Mouse (Mus musculus): ENCODE results near the gene Hip1. TPM values are rescaled to one million over a fixed set of nuclear protein-coding genes. Genes with fewer than 3 reads are reported as not detected.

Gene Hip1
- polyA plus RNA-seq, 1 experiment from 2014 or later, result 49.4 TPM

GRCm38 (mm10) chr5:135445755-135446154 is 99.2 kb downstream of the Hip1 start:
- ATAC-seq (ENCODE audit: insufficient read depth) (no peak), DNase-seq (no peak)
- TF ChIP-seq CTCF (IDR thresholded peaks at IDR 0.05; ENCODE audit: low read depth), result no peak
- H3K4me2 ChIP-seq, result no peak overlapping the region
- H3K4me1 ChIP-seq (ENCODE audit: insufficient read depth), result no peaks in the 10 kb centered on the region
- peaks cover 55% of the 10 kb centered on the region for H3K36me3 ChIP-seq (ENCODE audit: insufficient read depth)
- H3K9ac ChIP-seq, result no peak overlapping the region
- H3K27me3 ChIP-seq (ENCODE audit: insufficient read depth, low read length), result no peaks in the 10 kb centered on the region
- H3K27ac ChIP-seq (ENCODE audit: low read depth), result no peak overlapping the region
- 86% methylated on average over 8 of the region's 8 CpGs for whole genome bisulfite sequencing
- no peaks in the 10 kb centered on the region for H3K9me3 ChIP-seq (ENCODE audit: low read depth, low read length)
- no peak overlapping the region for H3K4me3 ChIP-seq (ENCODE audit: low read depth, low read length)

GRCm38 (mm10) chr5:135442430-135442829 is 102.5 kb downstream of the Hip1 start:
- no peak for TF ChIP-seq CTCF (IDR thresholded peaks at IDR 0.05; ENCODE audit: low read depth)
- H3K4me2 ChIP-seq, result no peak overlapping the region
- DNase-seq, result peak; percentile 78
- peak; percentile 68 for ATAC-seq (ENCODE audit: insufficient read depth)
- H3K4me1 ChIP-seq (ENCODE audit: insufficient read depth), result no peaks in the 10 kb centered on the region
- 46% methylated on average over 7 of the region's 7 CpGs for WGBS
- H3K9ac ChIP-seq, result no peak overlapping the region
- peak overlapping the region; percentile 33; the same call in 1 of the 2 replicates for H3K27ac ChIP-seq (ENCODE audit: low read depth)
- no peaks in the 10 kb centered on the region for H3K9me3 ChIP-seq (ENCODE audit: low read depth, low read length)
- H3K4me3 ChIP-seq (ENCODE audit: low read depth, low read length), result no peak overlapping the region
- peaks cover 48% of the 10 kb centered on the region for H3K36me3 ChIP-seq (ENCODE audit: insufficient read depth)
- H3K27me3 ChIP-seq (ENCODE audit: insufficient read depth, low read length), result no peaks in the 10 kb centered on the region

GRCm38 (mm10) chr5:135435039-135435438 is 109.9 kb downstream of the Hip1 start:
- H3K4me2 ChIP-seq, result no peak overlapping the region
- no peaks in the 10 kb centered on the region for H3K9me3 ChIP-seq (ENCODE audit: low read depth, low read length)
- H3K27ac ChIP-seq (ENCODE audit: low read depth), result no peak overlapping the region
- WGBS, result 93% methylated on average over 10 of the region's 10 CpGs
- H3K4me1 ChIP-seq (ENCODE audit: insufficient read depth), result no peaks in the 10 kb centered on the region
- no peak for TF ChIP-seq CTCF (IDR thresholded peaks at IDR 0.05; ENCODE audit: low read depth)
- H3K9ac ChIP-seq, result no peak overlapping the region
- H3K27me3 ChIP-seq (ENCODE audit: insufficient read depth, low read length), result no peaks in the 10 kb centered on the region
- H3K36me3 ChIP-seq (ENCODE audit: insufficient read depth), result peaks cover 61% of the 10 kb centered on the region
- no peak overlapping the region for H3K4me3 ChIP-seq (ENCODE audit: low read depth, low read length)
- no peak for ATAC-seq (ENCODE audit: insufficient read depth)
- DNase-seq, result no peak

- Histone ChIP-seq H3K4me1 (ENCODE audit: insufficient read depth) (no peaks in the 10 kb centered on the region), H3K9me3 (ENCODE audit: low read depth, low read length) (no peaks in the 10 kb centered on the region), H3K27ac (ENCODE audit: low read depth) (no peak overlapping the region), H3K4me2 (no peak overlapping the region), H3K36me3 (ENCODE audit: insufficient read depth) (peaks cover 67% of the 10 kb centered on the region), H3K4me3 (ENCODE audit: low read depth, low read length) (no peak overlapping the region), H3K9ac (no peak overlapping the region), H3K27me3 (ENCODE audit: insufficient read depth, low read length) (no peaks in the 10 kb centered on the region)
- DNase-seq, result no peak
- no peak for ATAC-seq (ENCODE audit: insufficient read depth)
- TF ChIP-seq CTCF (IDR thresholded peaks at IDR 0.05; ENCODE audit: low read depth), result peak; percentile 29
- 98% methylated on average over 4 of the region's 4 CpGs for WGBS
Measured at GRCm38 (mm10) chr5:135433861-135434260, 111.1 kb downstream of the Hip1 start.

GRCm38 (mm10) chr5:135431111-135431510 is 113.8 kb downstream of the Hip1 start:
- Histone ChIP-seq H3K9me3 (ENCODE audit: low read depth, low read length) (no peaks in the 10 kb centered on the region), H3K4me1 (ENCODE audit: insufficient read depth) (no peaks in the 10 kb centered on the region), H3K9ac (no peak overlapping the region), H3K27me3 (ENCODE audit: insufficient read depth, low read length) (no peaks in the 10 kb centered on the region), H3K4me2 (no peak overlapping the region), H3K36me3 (ENCODE audit: insufficient read depth) (peaks cover 84% of the 10 kb centered on the region), H3K4me3 (ENCODE audit: low read depth, low read length) (no peak overlapping the region), H3K27ac (ENCODE audit: low read depth) (no peak overlapping the region)
- 72% methylated on average over 6 of the region's 6 CpGs for WGBS
- DNase-seq, result peak; percentile 17
- ATAC-seq (ENCODE audit: insufficient read depth), result no peak
- no peak for TF ChIP-seq CTCF (IDR thresholded peaks at IDR 0.05; ENCODE audit: low read depth)

- Histone ChIP-seq H3K36me3 (ENCODE audit: insufficient read depth) (peaks cover 88% of the 10 kb centered on the region), H3K4me2 (no peak overlapping the region), H3K4me3 (ENCODE audit: low read depth, low read length) (no peak overlapping the region), H3K27ac (ENCODE audit: low read depth) (no peak overlapping the region), H3K9ac (no peak overlapping the region), H3K9me3 (ENCODE audit: low read depth, low read length) (no peaks in the 10 kb centered on the region), H3K27me3 (ENCODE audit: insufficient read depth, low read length) (no peaks in the 10 kb centered on the region), H3K4me1 (ENCODE audit: insufficient read depth) (no peaks in the 10 kb centered on the region)
- WGBS, result 72% methylated on average over 5 of the region's 5 CpGs
- peak; percentile 56 for TF ChIP-seq CTCF (IDR thresholded peaks at IDR 0.05; ENCODE audit: low read depth)
- ATAC-seq (ENCODE audit: insufficient read depth), result no peak
- peak; percentile 36 for DNase-seq
Measured at GRCm38 (mm10) chr5:135428786-135429185, 116.1 kb downstream of the Hip1 start.

- peaks cover 52% of the 10 kb centered on the region for H3K36me3 ChIP-seq (ENCODE audit: insufficient read depth)
- no peak for TF ChIP-seq CTCF (IDR thresholded peaks at IDR 0.05; ENCODE audit: low read depth)
- no peak overlapping the region for H3K4me3 ChIP-seq (ENCODE audit: low read depth, low read length)
- 83% methylated on average over 9 of the region's 9 CpGs for WGBS
- H3K27me3 ChIP-seq (ENCODE audit: insufficient read depth, low read length), result no peaks in the 10 kb centered on the region
- no peak overlapping the region for H3K27ac ChIP-seq (ENCODE audit: low read depth)
- H3K4me1 ChIP-seq (ENCODE audit: insufficient read depth), result no peaks in the 10 kb centered on the region
- H3K9ac ChIP-seq, result no peak overlapping the region
- H3K4me2 ChIP-seq, result no peak overlapping the region
- no peaks in the 10 kb centered on the region for H3K9me3 ChIP-seq (ENCODE audit: low read depth, low read length)
- ATAC-seq (ENCODE audit: insufficient read depth), result no peak
- no peak for DNase-seq
Measured at GRCm38 (mm10) chr5:135410266-135410665, 134.7 kb downstream of the Hip1 start.

- no peaks in the 10 kb centered on the region for H3K9me3 ChIP-seq (ENCODE audit: low read depth, low read length)
- no peak overlapping the region for H3K4me2 ChIP-seq
- H3K4me1 ChIP-seq (ENCODE audit: insufficient read depth), result no peaks in the 10 kb centered on the region
- H3K27me3 ChIP-seq (ENCODE audit: insufficient read depth, low read length), result no peaks in the 10 kb centered on the region
- H3K27ac ChIP-seq (ENCODE audit: low read depth), result no peak overlapping the region
- H3K36me3 ChIP-seq (ENCODE audit: insufficient read depth), result peaks cover 33% of the 10 kb centered on the region; the same call in 1 of the 2 replicates
- DNase-seq (no peak), ATAC-seq (ENCODE audit: insufficient read depth) (no peak)
- no peak overlapping the region for H3K4me3 ChIP-seq (ENCODE audit: low read depth, low read length)
- TF ChIP-seq CTCF (IDR thresholded peaks at IDR 0.05; ENCODE audit: low read depth), result no peak
- H3K9ac ChIP-seq, result no peak overlapping the region
- WGBS, result 84% methylated on average over 4 of the region's 4 CpGs
Measured at GRCm38 (mm10) chr5:135408114-135408513, 136.8 kb downstream of the Hip1 start.

All from lung, embryonic 14.5 days (tissue).